Mouse (Mus musculus) B cell, adult 2 months (primary cell): Measurements from ENCODE around the gene Dnajc15.
A peak's percentile ranks its signal among the peaks of the same experiment; 100 is the strongest.

Experiments used
- DNase-seq, 2 experiments: peaks; one replicate each; pipeline ENCODE4 v3.0.0; 2022

Gene Dnajc15

DNA sequence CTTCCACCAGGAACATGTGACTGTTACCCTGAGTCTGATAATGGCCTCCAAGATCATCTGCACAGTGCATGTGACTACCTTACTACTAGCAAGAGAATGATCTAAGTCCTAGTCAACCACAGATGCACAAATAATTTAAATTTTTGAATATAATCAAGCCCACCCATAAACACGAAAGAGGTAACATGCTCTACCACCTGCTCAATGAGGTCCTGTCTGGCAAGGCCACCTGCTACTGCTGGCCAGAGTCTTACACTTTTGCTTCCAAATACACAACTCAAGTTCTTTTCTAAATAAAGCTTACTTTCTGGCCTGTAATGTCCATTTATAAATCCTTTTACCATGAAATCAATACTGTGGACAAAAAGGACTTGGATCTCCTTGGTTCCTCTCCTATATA lies 15.0 kb downstream of the Dnajc15 start:
- DNase-seq, result no peak

DNA sequence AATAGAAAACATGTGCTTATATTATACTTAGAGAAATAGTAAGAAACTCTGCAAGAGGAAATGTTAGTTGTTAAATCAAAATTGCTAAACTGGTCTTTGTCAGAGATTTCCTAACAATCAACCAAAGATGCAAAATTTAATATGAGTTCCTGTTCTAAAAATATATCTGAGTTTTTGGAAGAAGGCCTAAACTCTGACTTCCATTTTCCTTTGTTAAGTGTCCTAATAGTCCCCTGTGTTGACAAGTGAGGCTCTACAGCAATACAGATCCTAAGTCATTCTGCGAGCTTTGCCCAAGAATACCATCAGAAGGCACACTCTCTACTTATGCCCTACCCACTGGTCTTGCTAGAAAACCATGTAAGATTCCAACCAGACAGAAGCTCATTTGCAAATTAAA lies 21.0 kb downstream of the Dnajc15 start:
- DNase-seq, result no peak

DNA sequence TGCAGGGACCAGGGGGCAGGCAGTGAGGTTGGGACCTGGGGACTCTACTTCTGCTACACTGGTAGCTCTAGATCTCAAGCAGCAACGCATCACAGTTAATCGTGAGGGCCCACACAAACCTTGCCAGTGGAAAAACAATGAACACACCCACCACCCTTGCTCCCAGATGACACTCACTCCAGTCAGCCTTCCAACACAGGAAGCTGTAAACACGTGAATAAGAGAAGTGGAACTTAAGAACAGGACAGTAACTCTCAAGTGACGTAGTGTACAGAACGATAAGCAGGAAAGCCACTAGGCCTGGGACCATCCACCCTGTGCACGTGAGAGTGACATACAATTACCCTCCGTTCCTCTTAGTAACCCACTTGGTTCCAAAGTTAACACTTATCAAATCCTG lies 25.1 kb downstream of the Dnajc15 start:
- no peak for DNase-seq

DNA sequence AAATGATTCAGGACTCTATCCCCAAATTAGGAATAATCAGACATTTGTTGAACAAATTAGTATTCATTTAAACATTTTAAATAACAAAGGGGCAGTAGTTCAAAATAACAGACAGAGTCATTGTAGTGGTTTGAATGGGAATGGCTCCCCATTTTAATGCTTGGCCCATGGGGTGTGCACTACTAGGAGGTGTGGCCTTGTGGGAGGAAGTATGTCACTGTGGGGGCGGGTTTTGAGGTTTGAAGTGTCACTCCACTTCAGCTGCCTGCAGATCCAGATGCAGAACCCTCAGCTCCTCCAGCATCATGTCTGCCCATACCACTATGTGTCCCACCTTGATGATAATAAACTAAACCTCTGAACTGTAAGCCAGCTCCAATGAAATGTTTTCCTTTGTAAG lies 26.6 kb downstream of the Dnajc15 start:
- peak; percentile 18 to 25 for DNase-seq

DNA sequence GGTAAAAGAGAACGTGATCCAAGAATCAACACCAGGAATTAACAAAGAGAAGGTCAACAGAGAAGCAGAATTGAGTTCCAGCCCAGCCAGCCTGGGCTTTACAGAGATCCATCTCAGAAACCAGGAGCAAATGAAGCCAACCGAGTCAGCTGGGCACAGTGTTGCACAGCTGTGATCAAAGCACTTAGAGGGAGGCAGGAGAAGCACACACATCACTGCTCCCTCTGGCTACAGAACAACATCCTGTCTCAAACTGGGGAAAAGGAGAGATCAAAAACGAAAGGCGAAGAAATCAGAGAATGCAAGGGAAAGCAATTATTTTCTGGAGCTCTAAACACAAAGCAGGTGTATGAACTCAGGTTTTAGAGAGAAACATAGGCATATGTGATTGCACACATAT lies 28.7 kb downstream of the Dnajc15 start:
- DNase-seq, result no peak

DNA sequence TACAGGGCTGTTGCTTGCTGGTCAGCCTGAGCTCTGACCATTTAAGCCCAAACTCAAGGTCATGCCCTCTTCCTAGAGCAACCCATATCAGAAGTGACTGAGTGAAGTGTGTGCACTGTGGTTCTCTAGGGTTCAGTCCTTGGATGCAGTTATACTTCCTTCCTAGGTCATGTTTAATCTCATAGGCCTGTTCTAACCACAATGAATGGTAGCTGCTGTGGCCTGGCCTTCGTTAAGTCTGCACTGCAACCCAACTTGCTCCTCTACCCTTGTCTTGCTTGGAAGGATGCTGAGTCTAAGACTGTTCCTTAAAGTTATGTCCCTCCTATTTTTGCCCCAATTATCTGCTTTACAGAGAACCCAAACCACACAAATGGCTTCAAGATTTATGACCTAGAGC lies 29.4 kb downstream of the Dnajc15 start:
- no peak for DNase-seq

DNA sequence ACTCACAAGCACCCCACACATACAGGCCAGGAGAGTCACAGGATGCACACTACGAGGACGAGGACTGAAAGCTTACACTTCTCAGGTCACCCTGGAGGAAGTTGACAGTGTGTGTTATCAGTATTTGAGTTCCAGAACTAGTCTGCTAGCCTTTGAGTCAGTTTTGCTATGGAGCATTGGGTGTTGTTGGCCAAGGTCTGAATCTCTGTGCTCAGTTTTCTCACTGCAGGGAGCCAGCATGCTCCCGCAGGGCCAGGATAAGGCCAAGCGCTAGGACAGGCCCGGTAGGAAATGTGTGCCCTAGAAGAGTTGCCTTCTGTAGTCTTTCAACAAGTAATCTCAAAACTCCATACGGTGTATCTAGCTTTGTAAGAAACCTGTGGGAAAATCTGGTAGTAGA lies 34.4 kb downstream of the Dnajc15 start:
- no peak for DNase-seq

DNA sequence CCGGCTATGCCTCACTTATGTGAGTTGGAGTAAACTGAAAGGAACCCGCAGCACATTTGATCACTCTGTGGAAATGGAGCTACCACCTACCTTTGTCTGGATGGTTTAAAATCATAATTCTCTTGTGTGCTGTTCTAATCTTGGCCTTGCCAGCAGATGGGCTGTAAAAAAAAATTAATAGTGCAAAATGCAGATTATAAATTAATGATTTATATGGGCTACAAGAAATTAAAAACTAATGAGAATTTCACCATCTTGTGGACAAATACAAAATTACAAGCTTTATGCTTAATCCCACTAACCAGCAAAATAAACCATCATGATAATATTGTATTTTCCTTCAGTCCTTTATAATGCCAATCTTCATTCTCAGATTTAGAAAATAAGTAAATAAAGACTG lies 34.8 kb downstream of the Dnajc15 start:
- no peak for DNase-seq

DNA sequence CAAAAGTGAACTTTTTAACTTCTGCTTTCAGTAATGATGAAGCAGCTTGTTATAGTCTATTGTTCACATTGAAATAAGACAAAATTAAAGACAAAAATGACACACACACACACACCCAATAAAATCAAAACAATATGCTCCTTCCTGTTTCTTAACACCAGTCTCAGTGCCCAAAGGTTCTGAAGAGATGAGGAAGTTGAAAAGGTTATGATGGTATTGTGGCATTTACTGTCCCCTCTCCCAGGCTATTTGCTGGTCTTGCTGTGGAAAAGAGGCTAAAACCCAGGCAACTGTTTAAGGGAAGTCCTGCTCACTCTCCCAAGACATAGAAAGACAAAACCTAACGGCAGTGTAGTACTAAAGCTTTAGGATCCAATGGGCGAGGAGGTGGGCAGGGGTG lies 38.1 kb downstream of the Dnajc15 start:
- no peak for DNase-seq

DNA sequence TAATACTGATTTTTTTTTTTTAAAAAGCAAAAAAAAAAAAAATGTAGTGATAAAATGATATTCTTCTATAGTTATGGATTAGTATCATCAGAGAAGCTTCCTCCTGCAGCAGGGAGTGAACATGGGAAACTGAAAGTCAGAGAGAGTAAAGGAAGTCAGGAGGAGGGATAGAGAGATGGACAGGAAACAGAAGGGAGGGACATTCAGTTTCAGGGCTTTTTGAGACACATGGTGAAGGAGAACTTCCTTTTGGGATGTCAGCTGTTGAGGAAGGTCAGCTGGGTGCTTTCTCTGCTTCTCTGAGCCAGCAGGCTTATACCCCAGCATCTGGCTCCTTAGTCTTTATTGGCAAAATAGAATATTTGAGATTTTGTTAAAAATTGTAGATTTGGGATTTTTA lies 42.6 kb downstream of the Dnajc15 start:
- no peak for DNase-seq

DNA sequence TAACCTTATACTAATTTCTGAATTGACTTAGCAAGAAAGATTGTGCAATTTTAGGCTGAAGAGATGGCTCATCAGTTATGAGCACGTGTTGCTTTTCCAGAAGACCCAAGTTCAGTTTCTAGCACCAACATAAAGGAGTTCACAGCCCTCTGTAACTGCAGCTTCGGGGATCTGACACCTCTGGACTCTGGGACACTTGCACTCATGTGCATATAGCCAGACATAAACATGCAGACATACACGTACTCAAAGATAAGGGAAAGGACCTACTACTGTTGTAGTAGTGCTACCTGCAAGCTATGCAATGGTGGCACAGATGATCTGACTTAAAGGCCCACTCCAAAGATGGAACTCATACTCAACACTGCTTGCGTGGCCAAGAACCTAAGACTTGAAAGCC lies 43.0 kb downstream of the Dnajc15 start:
- no peak for DNase-seq

DNA sequence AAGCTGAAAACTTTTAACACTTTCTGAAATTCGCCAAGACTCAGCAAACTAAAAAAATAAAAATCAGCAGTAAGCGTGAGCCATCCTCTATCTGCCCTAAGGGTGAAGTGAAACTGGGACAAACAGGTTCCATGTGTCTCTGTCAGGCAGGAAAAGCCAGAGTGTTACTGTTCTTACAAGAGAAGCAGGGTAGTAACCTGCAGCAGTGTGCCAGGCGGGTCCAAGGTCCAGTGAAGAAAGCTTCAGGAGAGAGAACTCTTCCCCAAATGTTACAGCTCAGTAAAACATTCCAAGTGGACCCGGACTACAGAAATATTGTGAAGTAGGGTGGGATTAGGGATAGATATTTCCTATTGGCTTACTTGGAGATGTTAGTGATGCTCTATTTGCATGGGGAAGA lies 45.3 kb downstream of the Dnajc15 start:
- DNase-seq, result no peak

DNA sequence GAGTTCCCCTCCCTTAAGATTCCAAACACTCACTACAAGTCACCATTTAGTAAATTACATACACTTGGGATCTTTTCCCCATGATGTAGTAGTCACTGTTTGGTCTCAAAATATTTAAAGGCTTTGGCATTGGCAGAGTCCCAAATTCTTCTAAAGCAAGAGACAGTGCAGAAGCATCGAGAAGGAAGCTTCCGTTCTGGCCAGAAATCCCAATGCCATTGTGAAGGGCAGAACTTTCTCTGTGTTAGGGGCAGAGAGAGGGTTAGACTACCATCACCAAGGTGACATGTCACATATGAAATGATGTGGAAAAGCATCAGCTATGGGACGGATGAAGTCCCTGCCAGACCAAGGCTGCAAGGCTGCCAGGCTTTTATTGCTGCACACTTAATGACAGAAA lies 49.0 kb downstream of the Dnajc15 start:
- DNase-seq, result no peak

DNA sequence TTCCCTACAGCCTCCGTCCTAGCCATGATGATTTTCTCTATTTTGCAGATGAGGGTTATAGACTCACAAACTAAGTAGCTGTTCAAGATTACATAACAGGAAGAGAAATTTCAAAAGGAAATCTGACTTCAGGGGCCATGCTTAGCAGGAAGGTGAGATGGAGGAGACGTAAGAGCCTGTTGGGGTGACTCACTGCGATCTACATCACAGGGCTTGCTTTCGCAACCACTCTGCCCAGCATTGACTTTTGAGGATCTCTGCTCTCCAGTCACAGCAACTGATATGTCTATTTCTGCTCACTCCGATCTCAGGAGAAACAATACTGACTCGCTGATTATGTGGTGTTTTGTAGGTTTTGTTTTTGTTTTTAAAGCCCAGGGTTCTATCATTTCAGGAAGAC lies 49.8 kb downstream of the Dnajc15 start:
- DNase-seq, result no peak

DNA sequence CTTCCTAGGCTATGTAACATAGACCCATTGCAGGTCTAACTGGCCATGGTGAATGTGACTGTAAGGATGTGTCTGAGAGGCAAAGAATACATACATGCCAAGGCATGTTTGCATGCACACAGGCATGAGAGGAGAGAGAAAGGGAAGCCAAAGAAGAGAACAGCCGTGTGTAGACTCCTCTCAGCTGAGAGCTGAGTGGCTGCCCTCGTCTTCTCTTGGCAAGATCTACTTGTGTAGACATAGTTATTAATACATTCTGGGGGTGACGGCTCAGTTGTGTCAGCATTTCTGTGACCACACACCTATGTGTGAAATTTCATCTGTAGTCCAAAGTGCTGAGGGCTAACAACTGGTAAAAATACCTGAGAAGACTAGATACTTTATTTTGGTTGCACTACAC lies 55.1 kb downstream of the Dnajc15 start:
- DNase-seq, result no peak

DNA sequence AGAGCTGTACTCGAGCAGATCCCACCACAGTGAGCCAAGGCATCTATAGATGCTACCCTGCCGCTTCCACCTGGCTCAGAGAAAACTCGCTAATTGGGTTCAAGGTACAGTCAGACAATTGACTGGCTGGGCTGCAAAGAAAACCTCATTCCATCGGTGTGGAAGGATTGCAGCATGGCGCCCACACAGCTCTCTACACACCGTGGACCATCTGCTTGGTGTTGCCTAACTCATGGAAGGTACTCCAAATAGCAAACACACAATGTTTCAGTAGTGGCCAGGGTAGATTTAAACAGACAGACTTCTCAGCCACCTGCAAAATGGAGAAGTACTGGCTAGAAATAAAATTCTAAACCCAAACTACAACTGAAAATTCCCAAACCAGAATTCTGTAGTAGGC lies 57.4 kb downstream of the Dnajc15 start:
- no peak for DNase-seq

DNA sequence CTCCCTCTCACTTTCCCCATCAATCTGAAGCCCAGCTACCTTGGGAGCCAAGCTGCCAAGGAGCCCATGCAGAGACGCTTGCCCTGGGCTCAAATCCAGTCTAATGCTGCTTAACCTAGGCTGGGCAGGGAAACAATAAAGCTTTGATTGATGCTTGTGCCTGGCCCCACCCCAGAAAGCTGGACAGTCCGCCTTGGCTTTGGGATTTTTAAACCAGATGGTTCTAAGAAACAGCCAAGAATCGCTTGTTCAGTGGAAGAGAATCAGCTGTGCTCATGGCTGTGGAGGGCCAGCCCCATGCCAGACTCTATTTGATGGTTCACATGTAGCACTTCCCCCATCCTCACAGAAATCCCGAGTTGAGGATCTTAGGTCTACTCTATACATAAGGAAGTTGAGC lies 60.0 kb downstream of the Dnajc15 start:
- DNase-seq, result no peak

DNA sequence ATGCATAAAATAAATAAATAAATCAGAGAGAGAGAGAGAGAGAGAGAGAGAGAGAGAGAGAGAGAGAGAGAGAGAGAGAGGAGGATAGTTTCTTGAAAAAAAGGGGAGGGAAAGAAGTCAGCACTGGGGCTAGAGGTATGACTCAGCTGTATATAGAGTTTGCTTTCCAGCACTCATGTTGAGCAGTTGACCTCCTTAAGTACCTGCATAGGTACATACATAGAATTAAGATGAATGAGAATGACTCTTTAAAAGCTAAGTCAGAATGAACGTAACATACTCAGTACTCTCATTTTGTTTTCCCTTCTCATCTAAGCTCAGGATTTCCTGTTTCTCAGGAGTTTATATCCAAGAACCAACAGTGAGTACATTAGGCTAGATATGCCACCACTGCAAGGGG lies 62.0 kb downstream of the Dnajc15 start:
- DNase-seq, result no peak

DNA sequence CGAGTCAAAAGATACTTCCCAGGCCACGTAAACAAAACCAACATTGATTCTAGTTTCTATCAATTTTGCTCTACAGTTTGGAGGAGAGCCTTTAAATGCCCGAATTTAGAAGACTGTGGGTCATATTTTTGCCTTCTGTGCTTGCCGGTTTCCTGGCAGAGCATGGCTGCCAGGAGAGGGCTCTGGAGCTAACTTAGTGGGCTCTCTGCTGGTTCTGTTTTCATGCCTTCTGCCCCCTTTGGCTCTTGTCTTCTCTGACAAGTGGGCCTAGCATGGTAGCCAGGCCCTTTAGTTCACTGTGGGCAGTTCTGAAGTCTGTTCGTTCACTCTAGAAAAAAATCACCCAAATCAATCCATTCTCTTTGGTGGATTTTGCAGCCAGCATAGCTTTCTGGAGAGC lies 63.5 kb downstream of the Dnajc15 start:
- DNase-seq, result no peak

DNA sequence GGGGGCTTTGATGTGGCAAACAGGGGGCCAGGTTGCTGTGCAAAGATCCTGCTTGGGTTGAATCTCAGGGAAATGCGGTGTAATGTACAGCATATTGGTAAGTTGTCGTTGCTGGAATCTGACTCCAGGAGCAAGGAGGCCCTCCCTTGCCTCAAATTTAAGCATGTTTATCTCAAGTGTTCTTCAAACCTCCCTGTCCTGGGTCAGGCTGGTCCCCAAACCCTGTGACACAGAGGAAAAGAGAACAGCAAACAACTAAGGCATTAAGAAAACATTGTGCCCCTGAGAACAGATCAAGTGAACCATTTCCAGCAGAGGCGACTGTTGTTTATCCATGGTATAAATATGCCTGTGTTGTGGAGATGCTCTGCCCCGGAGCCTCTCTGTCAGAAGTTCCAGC lies 67.1 kb downstream of the Dnajc15 start:
- no peak for DNase-seq

DNA sequence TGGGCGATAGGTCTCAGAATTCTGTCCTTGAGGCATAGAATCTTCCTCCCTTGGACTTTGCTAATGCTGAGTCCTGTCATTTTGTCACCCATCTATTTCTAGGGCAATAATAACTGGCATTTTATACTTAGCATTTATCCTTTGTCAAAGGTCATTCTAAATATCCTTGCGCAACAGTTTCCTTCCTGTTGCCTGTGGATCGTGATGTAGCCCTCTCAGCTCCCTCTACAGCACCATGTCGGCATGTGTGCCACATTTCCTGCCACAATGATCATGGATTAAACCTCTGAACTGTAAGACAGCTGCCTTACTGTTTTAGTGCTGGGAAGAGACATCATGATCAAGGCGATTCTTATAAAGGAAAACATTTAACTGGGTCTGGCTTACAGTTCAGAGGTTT lies 68.6 kb downstream of the Dnajc15 start:
- DNase-seq, result no peak

DNA sequence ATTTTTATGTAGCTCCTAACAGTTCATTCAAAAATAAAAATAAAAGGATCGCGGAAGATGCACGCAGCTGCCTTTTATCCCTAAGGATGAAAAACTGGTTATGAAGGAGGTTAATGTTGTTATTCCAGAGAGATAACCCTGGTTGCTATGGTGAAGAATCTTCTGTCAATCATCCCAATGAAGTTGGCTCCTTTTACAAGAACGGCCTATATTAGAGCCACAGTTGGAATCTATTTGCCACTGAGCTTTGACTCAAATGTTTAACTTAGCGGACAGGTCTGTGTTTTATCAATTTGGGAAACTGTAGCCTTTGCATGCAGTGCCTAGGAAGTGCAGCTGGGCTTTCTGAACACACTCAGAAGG lies 72.7 kb downstream of the Dnajc15 start:
- no peak for DNase-seq

DNA sequence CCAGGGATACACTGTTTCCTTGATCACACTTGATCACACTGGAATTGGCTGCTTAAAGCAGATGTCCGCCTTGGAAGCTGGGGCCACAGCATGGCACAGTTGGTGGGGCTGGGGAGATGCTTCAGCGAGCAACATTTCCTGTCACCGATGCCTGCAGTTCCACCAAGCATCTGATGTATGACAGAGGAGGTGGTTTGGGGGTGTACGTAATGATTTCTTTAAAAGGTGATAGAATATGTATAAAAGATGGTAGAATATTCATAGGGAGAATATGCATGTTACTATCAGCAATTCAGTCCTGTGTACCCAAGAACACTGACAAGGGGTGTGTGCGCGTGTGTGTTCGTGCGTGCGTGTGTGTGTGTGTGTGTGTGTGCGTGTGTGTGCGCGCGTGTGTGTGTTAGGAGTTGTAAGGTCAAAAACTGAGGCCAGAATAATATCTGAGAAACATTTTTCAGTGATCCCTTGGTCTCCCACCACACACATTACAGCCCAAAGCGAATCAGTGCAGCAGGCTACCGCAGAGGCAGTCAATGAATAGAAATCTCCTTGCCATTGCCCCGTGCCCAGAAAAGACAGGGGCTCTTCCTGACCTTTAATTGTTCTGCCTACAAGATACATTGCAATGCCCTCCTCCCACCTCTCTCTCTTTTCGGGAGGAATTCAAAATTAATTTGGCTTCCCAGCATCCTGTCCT lies 73.2 kb downstream of the Dnajc15 start:
- DNase-seq, result no peak

DNA sequence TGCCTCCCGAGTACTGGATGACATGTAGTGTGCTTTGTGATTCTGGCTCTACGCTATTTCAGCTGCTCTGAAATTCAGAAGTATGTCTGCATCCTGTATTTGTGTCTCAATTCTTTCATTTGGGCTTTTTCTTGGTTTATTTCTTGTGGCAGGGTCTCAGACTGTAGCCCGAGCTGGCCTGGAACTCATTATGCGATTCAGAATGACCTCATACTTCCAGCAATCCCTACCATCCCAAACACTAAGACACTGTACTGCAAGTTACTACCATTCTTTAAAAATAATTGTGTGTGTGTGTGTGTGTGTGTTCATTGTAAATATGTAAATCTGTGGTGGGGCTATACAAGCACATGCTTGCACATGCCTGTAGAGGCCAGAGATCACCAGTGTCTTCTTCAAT lies 78.4 kb downstream of the Dnajc15 start:
- no peak for DNase-seq

DNA sequence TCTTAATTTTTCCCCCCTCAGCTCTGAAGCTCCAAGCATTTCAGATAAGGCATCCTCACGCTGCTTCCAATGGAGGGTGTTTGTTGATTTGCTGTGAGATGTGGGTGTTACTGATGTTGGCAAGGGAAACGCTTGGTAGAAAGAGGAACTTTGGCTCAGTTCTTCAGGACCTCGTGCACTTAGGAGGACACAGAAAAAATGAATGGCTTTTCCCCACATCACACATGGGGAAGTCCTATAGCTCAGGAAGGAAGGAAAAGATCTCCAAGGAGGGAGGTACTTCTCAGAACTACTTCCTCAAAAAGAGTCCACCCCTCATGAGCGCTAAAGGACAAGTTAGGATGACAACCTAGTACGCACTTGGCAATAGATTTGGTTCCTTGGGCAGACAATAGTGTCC lies 79.7 kb downstream of the Dnajc15 start:
- DNase-seq, result no peak
